ENCODE assay signal across 25 mouse cellular contexts in the genomic region with DNA sequence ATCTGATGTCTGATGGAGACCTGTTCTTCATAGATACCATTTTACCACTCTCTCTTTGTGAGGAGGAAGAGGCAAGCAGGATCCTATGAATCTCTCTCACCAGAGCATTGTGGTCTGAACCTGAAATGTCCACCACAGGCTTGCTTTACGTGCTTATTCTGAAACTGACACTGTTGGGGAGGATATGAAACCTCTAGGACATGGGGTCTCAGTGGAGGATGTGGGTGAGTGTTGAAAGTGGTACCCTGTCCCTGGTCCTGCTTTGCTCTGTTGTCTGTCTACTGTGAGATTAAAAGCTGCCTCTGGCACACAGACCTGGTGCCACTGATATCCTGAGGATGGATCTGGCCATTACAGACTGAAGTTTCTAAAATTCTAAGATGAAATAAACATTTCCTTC.
"Had no signal": no experiment of that assay in that cellular context is flagged by ENCODE, and none has a peak within 500 bp of the region (broad histone marks: within the 10 kb centered on the region; RNA-seq: fewer than 3 reads in every experiment).

No protein-coding gene starts in this region.

- H3K27ac ChIP-seq: kidney, postnatal 0 days; layer of hippocampus, adult 2 months; limb, embryonic 12.5 days; limb, embryonic 15.5 days; liver, embryonic 14.5 days; macrophage; midbrain, embryonic 12.5 days; stomach, postnatal 0 days had no signal

- H3K4me1 ChIP-seq: midbrain, embryonic 12.5 days had no signal

- H3K9me3 ChIP-seq: limb, embryonic 12.5 days; limb, embryonic 15.5 days; midbrain, embryonic 12.5 days had no signal

- H3K4me3 ChIP-seq: layer of hippocampus, adult 2 months; limb, embryonic 12.5 days; limb, embryonic 15.5 days; midbrain, embryonic 12.5 days; myocyte had no signal

- H3K27me3 ChIP-seq: limb, embryonic 12.5 days; limb, embryonic 15.5 days; midbrain, embryonic 12.5 days had no signal

- H3K9ac ChIP-seq: limb, embryonic 12.5 days; limb, embryonic 15.5 days; liver, embryonic 14.5 days; liver, postnatal 0 days; lung, embryonic 14.5 days; midbrain, embryonic 12.5 days had no signal

- ATAC-seq: intestine, embryonic 16.5 days; liver, postnatal 0 days; lung, postnatal 0 days; midbrain, embryonic 16.5 days had no signal

- H3K4me2 ChIP-seq: limb, embryonic 12.5 days; limb, embryonic 15.5 days; liver, embryonic 11.5 days; lung, embryonic 14.5 days; midbrain, embryonic 12.5 days had no signal

- DNase-seq: kidney, adult 18-20 months; kidney, adult 9 months; kidney, postnatal 25 days; layer of hippocampus, adult 9-11 months; left cerebral cortex, postnatal 4 days; liver, postnatal 0 days; lung, embryonic 14.5 days; right cerebral cortex, adult 18-20 months; right cerebral cortex, postnatal 14 days; right cerebral cortex, postnatal 4 days; thymus, adult 18-20 months; thymus, postnatal 36 days had no signal

- H3K36me3 ChIP-seq: limb, embryonic 15.5 days had no signal
